Mouse (Mus musculus) limb, embryonic 10.5 days (tissue): ENCODE results near the gene Gm43191. TPM values are rescaled to one million over a fixed set of nuclear protein-coding genes. Genes with fewer than 3 reads are reported as not detected.

ENCODE experiments used
- DNase-seq: peaks from one replicate; pipeline ENCODE4 v3.0.0-alpha.2; 2017; ENCODE audit warnings: low spot score
- H3K27ac ChIP-seq: fragments of 300-500 bp; sonication (generic); 2 replicates; pipeline ENCODE4 v1.5.1; 2016; ENCODE audit warnings: mild to moderate bottlenecking
- H3K27me3 ChIP-seq: fragments of 300-500 bp; sonication (generic); 2 replicates; pipeline ENCODE4 v1.6.1; 2016; ENCODE audit warnings: low read depth, mild to moderate bottlenecking; ENCODE audit not compliant: poor library complexity, severe bottlenecking
- H3K36me3 ChIP-seq: fragments of 300-500 bp; sonication (generic); 2 replicates; pipeline ENCODE4 v1.6.1; 2016; ENCODE audit warnings: mild to moderate bottlenecking, moderate library complexity
- H3K4me1 ChIP-seq: fragments of 300-500 bp; sonication (generic); 2 replicates; pipeline ENCODE4 v1.6.1; 2016
- H3K4me3 ChIP-seq: fragments of 300-500 bp; sonication (generic); 2 replicates; pipeline ENCODE4 v1.5.1; 2016; ENCODE audit warnings: mild to moderate bottlenecking, moderate library complexity
- H3K9me3 ChIP-seq: fragments of 300-500 bp; sonication (generic); replicated peaks from 2 replicates; pipeline ENCODE4 v1.6.1; 2016; ENCODE audit warnings: mild to moderate bottlenecking
- WGBS: fragments of 180-500 bp; shearing (Covaris S2); methylation state at CpG from one replicate; pipeline ENCODE4 v1.1.7; 2016; 5-methylcytosine and 5-hydroxymethylcytosine counted together
- polyA plus RNA-seq: library from polyadenylated mRNA; unstranded; fragments of >200 nt; fragmentation: Nextera tagmentation; extraction: Ambion mirVana; gene quantifications from 2 replicates; pipeline ENCODE4 v1.2.1, GENCODE M21; 2016

Gene Gm43191
- polyA plus RNA-seq, 1 experiment from 2014 or later = not detected

DNA sequence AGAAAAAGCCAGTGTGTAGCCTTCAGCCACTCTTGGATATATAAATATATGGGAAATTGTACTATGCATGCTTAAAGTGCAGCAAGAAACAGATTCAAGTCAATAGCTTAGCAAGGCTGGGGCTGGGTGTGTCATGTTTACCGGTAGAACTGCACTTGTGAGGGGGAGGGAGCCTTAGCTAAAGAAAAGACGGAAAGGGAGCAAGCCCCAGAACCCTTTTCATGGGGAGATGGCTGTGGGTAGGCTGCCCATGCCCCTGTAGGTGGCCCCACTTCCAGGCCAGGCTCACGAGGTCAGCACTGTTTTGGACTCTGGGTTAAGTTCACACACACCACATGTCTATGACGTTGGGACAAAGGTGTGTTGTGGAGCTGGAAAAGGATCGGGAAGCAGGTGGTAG, 45.3 kb downstream of the Gm43191 start:
- H3K4me1 ChIP-seq = no peaks in the 10 kb centered on the region
- H3K36me3 ChIP-seq = peaks cover 100% of the 10 kb centered on the region
- no peak for DNase-seq
- no peak overlapping the region for H3K4me3 ChIP-seq
- H3K27ac ChIP-seq = no peak overlapping the region
- no peaks in the 10 kb centered on the region for H3K27me3 ChIP-seq
- 76% methylated on average over 5 of the region's 5 CpGs for WGBS
- H3K9me3 ChIP-seq = no peaks in the 10 kb centered on the region

DNA sequence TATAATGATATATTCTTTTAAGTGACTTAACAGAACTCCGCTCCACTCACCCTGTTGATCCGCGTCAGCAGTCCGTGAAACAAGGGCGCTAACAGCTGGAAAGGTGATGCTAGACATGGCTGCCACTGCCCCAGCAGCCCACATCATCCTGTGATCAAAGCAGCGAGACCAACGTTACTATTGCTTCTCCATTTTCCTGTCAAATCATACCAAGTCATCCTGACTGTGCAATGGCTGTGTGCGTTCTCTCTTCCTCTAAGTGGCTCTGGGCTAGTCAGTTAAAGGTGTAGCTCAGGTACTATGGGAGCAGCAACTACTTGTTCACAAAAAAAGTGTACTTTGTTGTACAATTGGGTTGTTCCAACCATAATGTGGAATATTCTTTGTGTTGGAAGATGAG, 46.2 kb downstream of the Gm43191 start:
- peaks cover 98% of the 10 kb centered on the region for H3K36me3 ChIP-seq

DNA sequence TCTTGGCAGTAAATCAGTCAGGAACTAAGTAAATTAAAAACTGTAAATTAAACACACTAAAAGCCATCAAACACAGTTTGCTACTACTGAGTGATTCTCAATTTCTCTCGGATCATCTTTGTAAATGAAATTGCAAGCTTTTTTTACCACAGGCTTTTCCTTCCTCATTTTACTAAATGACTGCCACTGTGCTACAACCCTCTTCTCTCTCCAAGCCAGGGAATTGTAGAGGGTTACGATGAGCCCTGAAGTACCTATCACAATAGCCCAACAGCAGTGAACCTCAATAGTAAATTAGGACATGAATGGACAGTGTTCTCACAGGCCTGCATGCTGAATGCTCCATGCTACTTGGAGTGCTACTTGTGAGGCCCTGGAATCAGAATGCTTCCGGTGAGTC, 47.0 kb downstream of the Gm43191 start:
- Histone ChIP-seq H3K4me1 (no peaks in the 10 kb centered on the region), H3K4me3 (no peak overlapping the region), H3K27me3 (no peaks in the 10 kb centered on the region), H3K27ac (no peak overlapping the region), H3K9me3 (no peaks in the 10 kb centered on the region), H3K36me3 (peaks cover 96% of the 10 kb centered on the region)
- no peak for DNase-seq
- 93% methylated on average over 3 of the region's 3 CpGs for WGBS

More for the DNA sequence above, 46.2 kb downstream of the Gm43191 start:
- Histone ChIP-seq H3K27me3 (no peaks in the 10 kb centered on the region), H3K9me3 (no peaks in the 10 kb centered on the region), H3K4me3 (no peak overlapping the region), H3K4me1 (no peaks in the 10 kb centered on the region), H3K27ac (no peak overlapping the region)
- WGBS = 95% methylated on average over 8 of the region's 8 CpGs
- DNase-seq = no peak

DNA sequence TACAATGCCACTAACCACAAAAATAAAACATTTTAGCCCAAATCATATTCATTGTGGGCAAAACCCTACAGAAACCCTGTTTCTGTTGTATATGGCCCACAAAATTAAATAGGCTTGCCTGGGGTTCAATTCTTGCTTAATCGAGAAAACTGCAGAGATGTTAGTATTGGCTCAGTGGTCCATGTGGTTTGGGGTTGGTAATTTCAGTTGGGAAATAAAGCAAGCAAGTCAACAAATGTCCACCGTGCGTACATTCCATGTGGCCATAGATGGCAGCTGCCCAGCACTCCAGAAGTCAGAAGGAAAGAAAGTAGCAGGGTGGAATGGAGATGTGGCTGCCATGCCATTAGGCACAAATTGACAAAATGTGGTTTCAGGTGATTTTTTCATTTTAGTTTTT, 48.1 kb downstream of the Gm43191 start:
- Histone ChIP-seq H3K27me3 (no peaks in the 10 kb centered on the region), H3K4me1 (no peaks in the 10 kb centered on the region), H3K9me3 (no peaks in the 10 kb centered on the region), H3K4me3 (no peak overlapping the region), H3K36me3 (peaks cover 94% of the 10 kb centered on the region), H3K27ac (no peak overlapping the region)
- 92% methylated on average over 3 of the region's 3 CpGs for WGBS
- DNase-seq = no peak

DNA sequence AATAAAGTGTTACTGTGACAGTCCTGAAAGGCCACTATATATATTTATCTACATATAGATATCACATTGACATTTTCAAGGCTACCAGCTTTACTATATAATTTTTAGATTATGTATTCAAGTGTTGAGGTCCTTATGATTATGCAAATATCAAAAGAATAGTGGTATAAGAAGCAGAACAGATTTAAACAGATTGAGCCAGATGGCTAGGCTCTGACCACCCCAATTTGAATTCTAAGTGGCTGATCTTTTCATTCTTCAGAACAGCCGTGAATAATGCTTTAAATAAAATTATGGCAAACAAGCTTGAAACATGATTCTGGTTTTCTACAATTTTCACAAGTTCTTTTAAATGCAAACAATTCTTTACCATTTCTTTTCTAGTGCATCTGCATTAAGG, 49.6 kb downstream of the Gm43191 start:
- Histone ChIP-seq H3K9me3 (no peaks in the 10 kb centered on the region), H3K4me1 (no peaks in the 10 kb centered on the region), H3K36me3 (peaks cover 92% of the 10 kb centered on the region), H3K27me3 (no peaks in the 10 kb centered on the region), H3K4me3 (no peak overlapping the region), H3K27ac (no peak overlapping the region)
- 91% methylated on average over 1 of the region's 1 CpGs for WGBS
- no peak for DNase-seq

DNA sequence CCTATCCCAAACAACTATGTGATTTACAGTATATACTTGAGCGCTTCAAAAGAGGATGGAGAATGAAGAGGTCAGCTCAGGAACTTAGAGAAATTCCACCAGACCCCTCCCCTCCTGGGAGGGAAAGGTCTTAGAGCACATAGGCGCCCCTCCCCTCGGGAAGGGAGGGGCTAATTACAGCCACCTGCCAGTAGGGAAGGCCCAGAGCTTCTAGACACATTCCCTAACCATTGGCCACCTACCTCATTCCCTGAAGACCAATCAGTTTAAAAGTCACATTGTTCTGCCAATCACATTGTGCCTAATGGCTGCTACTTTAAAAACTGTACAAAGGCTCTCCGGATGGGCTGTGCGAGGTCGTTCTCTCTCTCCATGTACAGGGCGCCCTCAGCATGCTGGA, 58.4 kb downstream of the Gm43191 start:
- DNase-seq = no peak
- no peak overlapping the region for H3K27ac ChIP-seq
- no peaks in the 10 kb centered on the region for H3K4me1 ChIP-seq
- WGBS = 91% methylated on average over 7 of the region's 7 CpGs
- no peaks in the 10 kb centered on the region for H3K9me3 ChIP-seq
- peaks cover 67% of the 10 kb centered on the region for H3K36me3 ChIP-seq
- no peak overlapping the region for H3K4me3 ChIP-seq
- H3K27me3 ChIP-seq = no peaks in the 10 kb centered on the region

DNA sequence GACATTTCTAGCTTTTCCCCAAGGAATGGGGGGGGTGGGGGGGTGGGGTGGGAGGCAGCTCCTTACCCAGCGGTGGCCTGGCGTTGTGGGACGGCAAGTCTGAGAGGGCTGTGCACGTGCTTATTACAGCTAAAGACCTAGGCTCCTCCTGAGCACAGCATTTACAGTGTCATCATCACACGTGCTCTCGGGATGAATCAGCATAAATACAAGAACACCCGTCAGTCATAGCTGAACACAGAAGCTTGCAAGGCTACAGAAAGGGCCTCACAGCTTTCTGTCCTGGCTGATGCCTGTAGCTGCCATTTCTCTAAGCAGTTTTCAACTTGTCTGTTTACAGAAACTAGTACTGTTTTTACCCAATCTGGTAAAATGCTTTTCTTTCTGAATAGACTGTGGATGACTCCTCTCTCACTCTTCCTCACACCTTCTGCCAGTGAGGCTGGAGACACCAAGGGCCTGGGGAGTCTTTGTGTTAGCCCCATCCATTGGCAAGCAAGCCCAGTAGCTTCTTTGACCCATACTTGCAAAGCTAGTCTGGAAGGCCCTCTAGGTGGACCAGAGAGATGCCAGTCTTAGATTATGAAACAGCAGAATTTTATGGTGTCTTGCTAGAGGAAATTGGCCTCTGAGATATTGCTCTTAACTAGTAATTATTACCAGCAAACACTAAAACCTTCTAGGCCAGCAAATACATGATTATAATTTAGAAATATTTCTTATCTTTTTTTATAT, 60.3 kb downstream of the Gm43191 start:
- Histone ChIP-seq H3K36me3 (peaks cover 63% of the 10 kb centered on the region), H3K9me3 (no peaks in the 10 kb centered on the region), H3K27ac (no peak overlapping the region), H3K4me1 (no peaks in the 10 kb centered on the region), H3K27me3 (no peaks in the 10 kb centered on the region), H3K4me3 (no peak overlapping the region)
- 97% methylated on average over 7 of the region's 7 CpGs for WGBS
- no peak for DNase-seq

DNA sequence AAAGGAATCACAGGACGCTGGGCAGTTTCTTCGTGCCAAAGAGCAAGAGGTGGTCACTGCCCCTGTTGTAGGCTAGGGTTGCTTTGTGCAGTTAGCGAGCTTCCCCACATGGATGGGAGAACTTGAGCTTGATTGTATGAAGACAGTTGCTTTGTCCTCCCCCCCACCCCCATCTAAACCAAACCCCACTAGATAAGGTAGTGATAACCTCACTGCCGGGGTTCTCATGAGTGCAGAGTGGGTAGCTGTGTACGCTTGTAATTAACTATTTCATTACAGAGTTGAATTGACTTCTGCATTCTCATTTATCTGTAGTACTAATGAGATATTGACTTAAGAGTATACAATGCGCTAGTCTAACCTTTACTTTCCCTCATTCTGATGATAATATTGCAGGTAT, 62.2 kb downstream of the Gm43191 start:
- H3K9me3 ChIP-seq = no peaks in the 10 kb centered on the region
- H3K4me3 ChIP-seq = no peak overlapping the region
- DNase-seq = no peak
- no peaks in the 10 kb centered on the region for H3K4me1 ChIP-seq
- H3K36me3 ChIP-seq = peaks cover 82% of the 10 kb centered on the region
- 90% methylated on average over 6 of the region's 6 CpGs for WGBS
- no peaks in the 10 kb centered on the region for H3K27me3 ChIP-seq
- no peak overlapping the region for H3K27ac ChIP-seq

DNA sequence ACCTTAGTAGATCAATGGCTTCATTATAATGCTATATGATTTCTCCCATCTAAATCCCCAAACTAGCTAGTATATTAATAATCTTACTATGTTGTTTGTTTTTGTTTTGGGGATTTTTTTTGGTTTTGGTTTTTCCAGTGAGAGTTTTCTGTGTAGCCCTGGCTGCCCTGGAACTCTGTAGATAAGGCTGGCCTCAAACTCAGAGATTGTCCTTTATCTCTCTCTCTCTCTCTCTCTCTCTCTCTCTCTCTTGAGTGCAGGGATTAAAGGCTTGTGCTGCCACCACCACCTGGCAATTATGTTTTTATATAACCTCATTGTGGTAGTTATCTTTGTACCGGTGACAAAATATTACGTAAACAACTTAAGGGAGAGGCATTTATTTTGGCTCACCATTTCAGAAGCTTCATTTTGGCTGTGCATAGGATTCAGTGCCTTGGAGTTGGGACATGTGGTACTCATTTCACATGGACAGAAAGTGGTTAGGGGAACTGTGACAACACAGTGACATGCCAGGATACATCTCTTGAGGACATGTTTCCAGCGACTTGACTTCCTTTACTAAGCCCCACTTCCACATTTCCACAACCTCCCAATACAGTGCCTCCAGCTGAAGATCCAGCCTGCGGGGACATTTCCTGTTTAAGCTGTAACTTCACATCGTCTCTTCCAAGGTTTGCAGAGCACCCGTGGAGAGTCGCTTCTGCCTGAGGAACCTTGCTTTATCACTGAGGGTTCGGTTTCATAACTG, 65.6 kb downstream of the Gm43191 start:
- no peaks in the 10 kb centered on the region for H3K4me1 ChIP-seq
- no peak for DNase-seq
- no peaks in the 10 kb centered on the region for H3K9me3 ChIP-seq
- H3K27ac ChIP-seq = no peak overlapping the region
- WGBS = 91% methylated on average over 8 of the region's 8 CpGs
- no peaks in the 10 kb centered on the region for H3K27me3 ChIP-seq
- H3K4me3 ChIP-seq = no peak overlapping the region
- peaks cover 71% of the 10 kb centered on the region for H3K36me3 ChIP-seq

DNA sequence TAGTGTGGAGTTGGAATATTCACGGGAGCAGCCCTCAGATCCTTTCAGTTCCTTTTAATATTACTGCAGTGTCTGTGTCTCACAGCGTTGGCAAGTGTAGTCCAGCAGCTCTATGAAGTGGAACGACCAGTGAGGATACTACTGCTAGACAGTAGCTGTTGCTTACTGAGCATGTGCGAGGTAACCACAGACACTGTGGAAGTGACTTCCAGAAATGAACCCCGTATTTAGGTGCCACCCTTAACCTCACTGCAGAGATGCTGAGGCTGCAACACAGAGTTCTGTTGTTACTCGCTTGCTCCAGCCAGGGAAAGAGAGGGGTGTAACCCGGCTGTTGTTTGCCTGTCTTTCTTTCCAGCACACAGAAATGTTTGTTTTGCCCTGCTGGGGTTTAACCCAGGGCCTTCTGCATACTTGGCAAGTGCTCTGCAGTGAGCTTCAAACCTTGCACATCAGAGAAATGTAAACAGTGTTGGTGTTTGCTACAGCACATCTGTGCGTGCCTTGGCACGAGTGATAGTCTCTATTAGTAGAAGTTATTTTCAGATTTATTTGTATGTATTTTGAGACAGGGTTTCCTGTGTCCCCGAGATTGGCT, 66.7 kb downstream of the Gm43191 start, which contains the start of gene Trmt13:
TSS of gene Trmt13 (minus strand) at position 293 of the 598 bp plus-strand sequence.
- DNase-seq = no peak
- Histone ChIP-seq H3K36me3 (peaks cover 71% of the 10 kb centered on the region), H3K4me1 (no peaks in the 10 kb centered on the region), H3K4me3 (no peak within 1 kb of the TSS), H3K27ac (no peak within 1 kb of the TSS), H3K27me3 (no peaks in the 10 kb centered on the region), H3K9me3 (no peaks in the 10 kb centered on the region)
- 94% methylated on average over 10 of the region's 10 CpGs for WGBS

DNA sequence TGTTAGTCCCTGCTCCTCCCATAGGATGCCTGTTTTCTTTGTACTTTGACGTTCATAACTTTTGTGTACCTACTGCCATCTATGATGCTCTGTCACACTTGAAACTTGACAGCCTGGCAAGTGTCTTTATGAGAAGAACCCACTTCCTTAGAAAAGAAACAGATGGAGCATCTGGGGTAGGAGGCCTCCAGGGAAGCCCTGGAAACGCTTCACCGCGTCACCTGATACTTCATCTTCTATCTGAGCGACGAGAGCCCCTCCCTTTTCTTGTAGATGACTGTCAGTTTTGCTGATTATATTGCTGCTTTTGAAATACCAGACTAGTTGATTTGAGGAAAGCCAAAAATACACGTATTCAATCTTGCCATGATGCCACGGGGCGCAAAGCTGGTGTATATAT, 76.5 kb downstream of the Gm43191 start:
- 92% methylated on average over 9 of the region's 9 CpGs for WGBS
- peaks cover 47% of the 10 kb centered on the region for H3K36me3 ChIP-seq
- H3K9me3 ChIP-seq = no peaks in the 10 kb centered on the region
- DNase-seq = no peak
- no peak overlapping the region for H3K27ac ChIP-seq
- no peaks in the 10 kb centered on the region for H3K4me1 ChIP-seq
- no peaks in the 10 kb centered on the region for H3K27me3 ChIP-seq
- no peak overlapping the region for H3K4me3 ChIP-seq

DNA sequence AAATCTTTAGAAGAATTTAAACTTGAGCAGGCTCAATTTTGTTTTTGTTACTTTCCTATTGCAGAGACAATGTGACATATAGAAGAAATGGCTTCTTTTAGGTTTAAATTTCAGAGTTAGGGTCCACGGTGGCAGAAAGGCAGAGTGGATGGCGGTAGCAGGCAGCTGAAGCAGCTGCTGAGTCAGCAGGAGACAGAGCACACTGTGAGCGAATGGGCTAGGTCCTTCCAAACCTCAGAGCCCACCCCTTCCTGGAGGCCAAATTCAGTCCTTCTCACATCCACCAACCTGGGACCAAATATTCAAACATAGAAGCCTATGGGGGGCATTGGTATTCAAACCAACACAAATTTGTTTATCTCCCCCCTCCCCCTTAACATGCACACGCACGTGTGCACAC, 79.3 kb downstream of the Gm43191 start:
- H3K27me3 ChIP-seq = no peaks in the 10 kb centered on the region
- no peaks in the 10 kb centered on the region for H3K4me1 ChIP-seq
- H3K27ac ChIP-seq = no peak overlapping the region
- DNase-seq = no peak
- 96% methylated on average over 5 of the region's 5 CpGs for WGBS
- no peaks in the 10 kb centered on the region for H3K9me3 ChIP-seq
- H3K4me3 ChIP-seq = no peak overlapping the region
- H3K36me3 ChIP-seq = peaks cover 36% of the 10 kb centered on the region

DNA sequence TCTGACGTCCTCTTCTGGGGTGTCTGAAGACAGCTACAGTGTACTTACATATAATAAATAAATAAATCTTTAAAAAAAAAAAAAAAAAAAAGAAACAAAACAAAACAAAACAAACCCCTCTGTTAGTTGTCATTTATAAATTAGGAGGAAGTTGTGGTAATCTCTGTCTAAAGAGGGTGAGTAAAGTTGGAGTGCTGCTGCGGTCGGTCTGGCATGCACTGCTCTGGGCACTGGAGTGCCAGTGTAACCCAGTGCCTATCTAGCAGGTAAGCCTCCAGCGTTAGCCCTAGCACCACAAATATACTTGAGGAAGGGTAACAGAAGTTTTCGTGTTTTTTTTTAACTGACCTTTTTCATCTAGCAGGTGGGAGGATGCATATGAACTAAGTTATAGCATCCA, 80.1 kb downstream of the Gm43191 start:
- WGBS = 88% methylated on average over 5 of the region's 5 CpGs
- H3K9me3 ChIP-seq = no peaks in the 10 kb centered on the region
- H3K4me1 ChIP-seq = peaks cover 1% of the 10 kb centered on the region
- no peak for DNase-seq
- no peaks in the 10 kb centered on the region for H3K27me3 ChIP-seq
- H3K4me3 ChIP-seq = no peak overlapping the region
- H3K36me3 ChIP-seq = peaks cover 31% of the 10 kb centered on the region
- no peak overlapping the region for H3K27ac ChIP-seq
